Mouse (Mus musculus) heart, adult 18-20 months (tissue): ENCODE data around the gene Vwa8. TPM values are rescaled to one million over a fixed set of nuclear protein-coding genes. Genes with fewer than 3 reads are reported as not detected.

Experiments used
- DNase-seq, 2 experiments: peaks; one replicate each; pipeline ENCODE4 v3.0.0; 2021 to 2022; ENCODE audit warnings: mixed read lengths in 1 of 2
- total RNA-seq, 2 experiments: library from RNA; stranded (reverse); gene quantifications; 2 replicates each; pipeline ENCODE4 v1.2.3; 2021

Gene Vwa8
- total RNA-seq, 2 experiments from 2014 or later = 177 to 181 TPM

DNA sequence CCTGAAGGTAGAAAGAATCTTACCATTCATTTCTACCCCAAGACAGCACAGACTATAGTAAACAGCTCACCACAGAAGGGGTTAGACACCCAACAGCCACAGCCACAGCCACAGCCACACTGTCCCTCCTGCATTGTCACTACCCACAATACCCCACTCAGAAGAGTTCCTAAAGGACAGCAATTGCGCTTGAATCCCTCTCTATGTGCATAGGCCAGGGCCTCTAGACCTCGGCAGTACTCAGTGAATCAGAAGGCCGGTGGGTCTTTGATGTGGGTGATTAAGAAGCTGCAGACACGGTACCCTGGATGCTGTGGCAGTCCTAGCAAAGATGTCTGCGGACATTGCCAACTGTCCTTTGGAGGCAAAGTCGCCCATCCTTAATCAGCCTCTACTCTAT lies 377.9 kb downstream of the Vwa8 start:
- DNase-seq = no peak

GRCm38 (mm10) chr14:79227955-79228354 lies 379.1 kb downstream of the Vwa8 start:
- peak; percentile 46 to 77 for DNase-seq

DNA sequence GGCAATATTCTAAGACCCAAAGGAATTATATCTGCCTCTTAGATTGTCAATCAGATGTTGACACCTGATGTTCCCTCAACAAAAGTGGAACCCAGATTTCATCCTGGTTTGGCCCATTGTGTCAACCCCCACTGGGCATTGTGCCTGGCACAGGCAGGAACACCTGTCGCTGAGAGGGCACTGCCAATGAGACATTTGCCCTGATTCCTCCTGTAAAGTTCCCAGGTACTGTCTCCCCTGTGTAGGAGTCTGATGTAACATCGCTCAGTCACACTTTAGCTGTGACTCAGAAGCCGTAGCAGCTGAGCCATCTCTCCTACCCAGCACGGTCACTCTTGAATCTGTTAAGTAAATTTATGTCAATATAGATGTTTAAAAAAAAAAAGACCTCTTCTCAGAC lies 382.8 kb downstream of the Vwa8 start:
- DNase-seq = no peak

GRCm38 (mm10) chr14:79233697-79234096 lies 384.8 kb downstream of the Vwa8 start:
- DNase-seq = no peak

GRCm38 (mm10) chr14:79234513-79234912 lies 385.7 kb downstream of the Vwa8 start:
- DNase-seq = no peak

DNA sequence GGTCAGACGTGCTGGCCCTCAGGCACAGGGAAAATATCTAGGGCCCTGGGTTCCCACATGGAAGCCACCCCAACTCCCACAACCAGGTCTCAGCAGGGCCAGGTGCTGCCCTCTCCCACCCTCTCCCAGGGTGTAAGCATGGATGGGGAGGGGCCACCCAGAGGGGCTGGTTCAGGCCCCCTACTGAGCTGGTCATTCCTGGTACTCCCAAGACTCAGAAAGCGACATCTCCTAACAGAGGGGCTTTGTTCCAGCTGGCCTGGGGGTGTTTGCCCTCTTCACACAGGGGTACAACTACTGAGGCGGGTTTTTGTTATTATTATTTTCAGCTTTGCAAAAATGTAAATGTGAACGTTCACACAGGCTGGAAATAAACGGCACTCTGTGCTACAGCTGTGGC lies 386.3 kb downstream of the Vwa8 start:
- DNase-seq = no peak

- no peak for DNase-seq
These were observed 387.4 kb downstream of the Vwa8 start for GRCm38 (mm10) chr14:79236261-79236660.

- no peak for DNase-seq
These were observed 390.6 kb downstream of the Vwa8 start for GRCm38 (mm10) chr14:79239402-79239801.

DNA sequence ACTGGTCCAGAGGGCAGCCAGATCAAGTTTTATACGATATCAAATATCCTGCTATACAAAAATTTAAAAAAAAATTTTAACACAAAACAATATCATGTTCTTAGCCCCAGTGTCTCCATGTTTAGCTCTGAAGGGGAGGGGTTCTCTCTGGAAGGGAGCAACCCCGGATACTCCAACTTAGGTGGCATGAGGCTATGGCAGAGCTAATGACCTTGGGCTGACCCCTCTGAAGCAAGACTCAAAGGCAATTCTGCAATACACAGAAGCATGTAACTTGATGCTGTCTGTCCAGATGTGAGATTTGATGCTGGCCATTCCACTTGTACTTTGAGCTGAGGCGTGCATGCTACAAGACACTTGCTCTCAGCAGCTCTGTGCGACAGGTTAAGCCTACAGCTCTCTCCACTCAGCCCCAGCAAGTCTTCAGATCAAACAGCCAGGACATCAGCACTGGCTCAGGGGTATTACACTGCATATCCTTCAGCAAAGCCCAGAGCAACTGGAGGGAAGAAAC lies 392.3 kb downstream of the Vwa8 start:
- DNase-seq = no peak

GRCm38 (mm10) chr14:79241656-79242385 lies 393.0 kb downstream of the Vwa8 start:
- no peak for DNase-seq

GRCm38 (mm10) chr14:79242386-79242720 lies 393.5 kb downstream of the Vwa8 start:
- DNase-seq = no peak

GRCm38 (mm10) chr14:79243038-79243883 lies 394.4 kb downstream of the Vwa8 start:
- no peak for DNase-seq

DNA sequence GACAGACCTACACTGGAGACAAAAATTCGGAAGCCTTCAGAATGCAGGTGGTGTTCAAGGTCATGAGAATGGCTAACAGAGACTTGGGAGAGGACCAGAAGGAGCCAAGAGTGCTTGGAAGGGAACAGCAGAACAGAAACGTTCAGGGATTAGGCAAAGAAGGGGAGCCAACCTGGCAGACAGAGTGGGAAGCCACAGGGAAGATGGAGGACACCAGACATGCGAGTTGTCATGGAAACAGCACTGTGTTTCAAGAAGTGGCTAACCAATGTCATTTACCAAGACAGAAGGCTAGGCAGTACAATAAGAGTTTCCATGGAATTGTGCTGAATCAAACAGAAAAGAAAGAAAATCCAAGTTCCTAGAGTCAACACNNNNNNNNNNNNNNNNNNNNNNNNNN lies 395.7 kb downstream of the Vwa8 start:
- DNase-seq = no peak

DNA sequence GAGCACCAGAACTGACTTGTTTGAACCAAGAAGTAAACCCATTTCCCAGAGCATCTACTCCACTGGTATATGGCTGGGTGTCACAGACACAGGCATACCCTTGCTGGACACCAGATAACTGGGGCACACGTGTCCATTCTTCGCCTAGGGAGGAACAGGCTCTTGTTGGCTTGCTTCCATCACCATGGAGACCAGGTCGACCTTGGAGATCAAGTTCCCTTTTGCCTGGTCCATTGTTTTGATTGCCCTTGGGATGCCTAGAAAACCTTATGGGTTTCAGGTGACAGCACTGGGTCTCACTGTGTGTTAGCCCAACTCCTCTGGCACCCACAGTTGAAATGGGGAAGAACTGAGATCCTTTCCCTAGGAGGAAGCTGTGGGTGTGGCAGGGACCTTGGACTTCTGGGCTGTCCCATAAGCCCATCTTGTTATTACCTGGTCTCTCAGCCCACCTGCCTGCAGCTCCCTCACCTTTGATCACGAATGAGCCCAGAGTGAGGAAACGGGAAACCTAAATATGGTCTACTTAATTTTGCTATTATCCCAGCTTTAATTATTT lies 403.0 kb downstream of the Vwa8 start:
- no peak for DNase-seq

Other genes with a start within 250 kb of the Vwa8 start
- 1 to 10 TPM; 6.6 to 6.8 TPM for gene Dgkh, start 116.3 kb upstream of the Vwa8 start, total RNA-seq